Mouse (Mus musculus) gastrocnemius, postnatal 4 days (tissue): ENCODE results near the gene Nmnat3. TPM values are rescaled to one million over a fixed set of nuclear protein-coding genes. Genes with fewer than 3 reads are reported as not detected.

ENCODE experiments used
- DNase-seq, 2 experiments: peaks; one replicate each; pipeline ENCODE4 v3.0.0; 2021 to 2022; ENCODE audit warnings: low spot score in 2 of 2, mixed read lengths in 2 of 2
- total RNA-seq, 2 experiments: library from RNA; stranded (reverse); gene quantifications; 2 replicates each; pipeline ENCODE4 v1.2.3; 2021

Nmnat3 gene
- total RNA-seq, 2 experiments from 2014 or later = 5.8 to 7.3 TPM

- DNase-seq = no peak
Measured at GRCm38 (mm10) chr9:98354919-98355318, 67.7 kb downstream of the Nmnat3 start.

DNA sequence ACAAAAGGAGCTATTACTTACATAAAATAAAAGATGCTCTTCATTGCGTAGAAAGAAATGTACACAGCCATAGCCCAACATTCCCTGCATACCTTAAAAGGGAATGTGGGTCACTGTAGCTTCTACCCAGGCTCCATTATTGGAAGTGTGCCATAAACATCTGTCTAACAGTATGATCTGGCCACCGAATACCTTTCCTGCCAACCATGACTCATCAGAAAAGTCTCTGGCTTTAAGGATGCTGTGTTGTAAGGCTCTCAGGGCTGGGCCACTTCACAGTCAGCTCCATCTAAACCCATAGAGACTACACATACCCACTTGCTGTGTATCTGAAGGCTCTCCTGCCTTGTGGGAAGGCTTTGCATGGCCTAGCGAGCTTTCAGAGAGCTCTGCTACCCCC is 73.8 kb downstream of the Nmnat3 start:
- DNase-seq = no peak

- DNase-seq = no peak
Measured at GRCm38 (mm10) chr9:98366075-98366474, 78.8 kb downstream of the Nmnat3 start.

DNA sequence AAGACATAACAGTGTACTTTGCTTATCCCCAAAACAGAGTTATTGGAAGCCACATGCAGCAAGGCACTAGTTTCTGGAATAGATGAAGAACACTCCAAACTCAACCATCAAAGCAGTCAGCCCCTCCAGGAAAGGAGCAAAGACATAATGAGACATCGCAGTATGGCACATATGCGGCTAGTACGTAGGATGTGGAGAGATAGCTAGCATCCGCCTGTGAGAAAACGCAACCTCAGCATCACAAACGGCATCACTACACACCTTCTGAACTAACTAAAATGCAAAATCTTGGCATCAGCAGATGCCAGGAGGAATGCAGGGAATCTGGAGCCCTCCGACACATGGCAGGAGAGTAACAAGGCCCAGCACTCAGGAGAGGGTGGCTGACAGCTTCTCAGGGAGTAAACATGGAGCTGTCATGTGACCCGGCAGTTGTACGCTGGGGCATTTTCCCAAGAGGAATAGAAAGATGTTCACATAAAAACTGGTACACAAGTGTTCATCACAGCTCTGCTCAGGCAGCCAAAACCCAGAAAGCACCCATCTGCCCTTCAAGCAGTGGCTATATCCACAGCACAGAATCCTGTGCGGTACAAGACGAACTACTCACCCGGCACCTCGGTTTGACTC is 80.2 kb downstream of the Nmnat3 start:
- no peak for DNase-seq

DNA sequence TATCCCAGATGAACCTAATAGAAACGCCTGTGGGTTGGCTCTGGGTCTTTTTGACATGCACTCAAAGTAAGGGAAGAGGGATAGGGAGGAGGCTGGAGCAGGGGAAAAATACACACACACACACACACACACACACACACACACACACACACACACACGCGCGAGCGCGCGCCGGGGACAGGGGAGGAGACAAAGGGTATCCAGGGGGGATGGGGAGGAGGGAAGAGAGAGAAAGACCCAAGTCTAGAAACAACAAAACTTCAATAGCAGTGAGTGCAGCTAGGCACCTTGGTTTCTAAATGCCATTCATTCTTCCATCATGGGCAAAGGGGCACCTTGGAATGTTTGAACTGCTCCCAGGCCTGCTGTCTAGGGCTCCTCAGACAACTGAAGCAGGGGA is 82.5 kb downstream of the Nmnat3 start:
- no peak for DNase-seq

GRCm38 (mm10) chr9:98373358-98373757 is 86.1 kb downstream of the Nmnat3 start:
- no peak for DNase-seq

GRCm38 (mm10) chr9:98374897-98375296 is 87.7 kb downstream of the Nmnat3 start:
- no peak for DNase-seq

DNA sequence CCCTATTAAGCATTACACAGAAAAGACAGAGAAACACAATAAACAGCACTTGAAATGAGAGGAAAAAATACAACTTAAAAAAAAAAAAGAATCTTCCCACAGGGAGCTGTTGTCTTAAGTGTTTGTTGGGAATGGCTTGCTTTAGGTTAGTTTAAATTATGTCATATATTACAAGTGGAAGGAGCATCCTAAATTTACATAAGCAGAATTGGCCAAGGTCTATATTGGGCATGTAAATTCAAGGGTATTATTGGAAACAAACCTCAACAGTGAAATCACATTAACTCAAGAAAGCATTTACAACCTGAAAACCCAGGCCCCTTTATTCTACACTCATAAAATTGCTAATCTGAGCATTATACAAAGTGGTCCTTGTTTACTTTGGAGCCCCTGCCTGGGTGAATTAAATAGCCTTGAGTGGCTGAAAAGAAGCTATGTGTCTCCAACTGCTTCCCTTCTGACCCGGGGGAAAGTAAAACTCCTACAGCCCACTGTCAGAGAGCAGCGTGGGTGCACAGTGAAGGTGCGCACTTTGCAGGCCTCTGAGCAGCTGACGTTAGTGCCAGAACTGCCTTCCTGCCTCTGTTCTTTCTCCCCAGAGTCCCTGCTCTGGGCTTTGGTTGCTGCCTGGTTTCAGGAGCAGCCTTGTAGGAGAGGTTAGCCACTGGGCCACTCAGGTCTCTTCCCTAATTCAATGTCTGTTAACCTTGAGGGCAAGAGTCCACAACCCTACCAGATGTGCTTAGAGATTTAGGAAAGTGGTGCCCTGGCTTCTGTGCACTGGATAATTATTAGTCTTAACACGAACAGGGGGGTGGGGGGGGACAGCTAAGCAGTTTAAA is 88.3 kb downstream of the Nmnat3 start:
- no peak for DNase-seq

DNA sequence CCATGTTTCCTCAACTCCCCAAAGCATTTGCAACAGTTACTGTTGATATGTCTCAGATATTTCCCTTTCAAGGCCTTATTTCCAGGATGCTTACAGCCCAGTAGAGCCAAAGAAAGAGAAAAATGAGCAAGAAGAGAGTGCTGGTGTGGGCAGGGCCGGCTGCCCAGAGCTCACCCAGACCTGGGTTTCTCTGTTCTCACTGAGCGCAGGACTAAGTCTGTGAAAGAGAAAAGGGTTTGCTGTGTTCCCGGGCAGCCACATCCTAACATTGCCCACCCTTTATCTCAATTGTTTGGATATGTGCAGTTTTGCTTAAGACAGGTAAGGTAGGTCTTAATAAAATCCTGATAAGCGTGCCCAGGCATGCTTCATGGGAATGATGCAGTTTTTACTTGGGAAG is 92.5 kb downstream of the Nmnat3 start:
- no peak for DNase-seq

DNA sequence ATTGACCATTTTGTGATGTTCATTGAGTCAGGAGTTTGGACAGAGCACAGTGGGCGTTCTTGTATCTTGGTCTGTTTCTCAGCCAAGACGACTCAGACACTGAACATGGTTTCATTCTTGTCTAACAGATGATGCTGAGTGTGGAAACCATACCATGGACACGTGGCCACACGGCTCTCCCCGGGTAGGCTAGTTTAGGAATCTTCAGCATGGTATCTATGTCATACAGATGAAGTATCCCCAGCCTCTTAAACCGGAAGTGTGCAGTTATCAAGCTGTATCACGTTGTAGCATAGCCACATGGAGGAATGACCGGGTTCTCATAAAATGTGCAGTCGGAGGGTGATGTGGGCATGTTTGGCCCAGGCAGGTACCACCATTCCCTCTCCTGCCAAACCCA is 93.4 kb downstream of the Nmnat3 start:
- DNase-seq = no peak

DNA sequence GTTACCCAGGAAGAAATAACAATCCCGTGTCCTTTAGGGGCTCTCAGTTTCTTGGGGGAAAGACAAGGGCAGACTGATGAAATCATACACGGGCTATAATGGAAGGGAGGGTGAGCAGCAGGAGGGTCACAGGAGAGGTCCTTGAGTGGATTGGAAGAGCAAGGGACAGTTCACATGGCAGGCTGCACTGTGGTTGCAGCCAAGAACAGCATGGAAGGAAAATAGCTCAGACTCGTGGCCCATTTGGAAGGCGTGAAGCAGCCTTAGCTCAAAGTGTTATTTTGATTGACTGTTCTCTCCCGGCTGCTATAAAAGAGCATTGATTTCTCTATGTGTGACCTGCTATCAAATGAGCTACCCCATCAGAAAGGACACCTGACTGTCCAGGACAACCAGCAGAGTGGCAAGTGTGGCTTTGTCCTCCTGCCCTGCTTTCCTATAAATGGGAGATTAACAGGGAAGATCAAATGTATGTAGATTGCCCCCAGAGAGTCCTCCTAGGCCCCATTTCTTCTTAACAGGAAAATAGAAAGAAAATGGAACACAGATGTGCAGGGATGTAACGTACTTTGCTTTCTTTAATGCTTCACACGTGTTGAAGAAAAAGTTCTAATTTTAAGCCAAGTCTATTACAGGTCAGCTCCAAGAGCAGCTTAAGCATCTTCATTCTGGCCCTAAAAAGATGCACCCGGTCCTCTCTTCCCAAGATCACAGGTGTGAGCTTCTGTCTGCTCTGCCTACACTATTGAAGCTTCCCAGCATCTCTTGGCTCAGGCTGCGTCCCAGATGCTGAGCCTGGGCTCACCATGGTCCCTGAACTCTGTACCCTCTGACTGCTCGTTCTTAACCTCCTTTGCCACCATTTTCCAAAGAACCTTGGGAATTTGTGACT is 100.8 kb downstream of the Nmnat3 start:
- no peak for DNase-seq

DNA sequence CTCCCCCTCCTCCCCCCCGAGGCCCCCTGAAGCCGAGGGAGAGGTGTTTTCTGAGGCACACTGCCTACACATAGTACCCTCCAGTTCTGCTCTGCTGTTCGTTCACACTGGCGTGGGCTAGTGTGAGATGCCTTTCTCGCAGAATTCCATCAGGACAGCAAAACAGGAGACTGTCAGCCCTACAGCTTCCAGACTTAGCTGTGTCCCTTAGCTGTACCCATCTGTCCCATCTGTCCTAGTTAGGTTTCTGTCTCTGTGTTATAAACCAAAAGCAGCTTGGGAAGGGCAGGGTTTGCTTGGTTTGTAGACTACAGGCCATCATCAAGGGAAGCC is 101.4 kb downstream of the Nmnat3 start:
- no peak for DNase-seq

DNA sequence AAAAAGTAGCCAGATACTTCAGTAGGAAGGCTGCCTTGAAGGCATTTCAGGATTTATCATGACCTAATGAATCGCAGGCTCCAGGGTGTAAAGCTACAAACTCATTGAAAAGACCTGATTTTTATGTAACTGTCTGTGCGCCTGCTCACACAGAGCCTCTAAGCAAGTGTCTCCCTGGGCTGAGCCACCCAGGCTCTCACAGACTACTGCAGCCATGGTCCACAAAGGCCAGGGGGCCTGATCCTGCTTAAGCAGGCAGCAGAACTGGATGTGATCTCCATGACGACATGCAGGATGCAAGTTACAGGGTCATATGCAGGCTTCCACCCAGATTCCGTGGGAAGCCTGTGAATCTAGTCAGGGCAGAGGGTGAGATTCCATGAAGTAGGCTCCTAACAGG is 106.3 kb downstream of the Nmnat3 start:
- no peak for DNase-seq

GRCm38 (mm10) chr9:98397211-98397610 is 110.0 kb downstream of the Nmnat3 start:
- no peak for DNase-seq

DNA sequence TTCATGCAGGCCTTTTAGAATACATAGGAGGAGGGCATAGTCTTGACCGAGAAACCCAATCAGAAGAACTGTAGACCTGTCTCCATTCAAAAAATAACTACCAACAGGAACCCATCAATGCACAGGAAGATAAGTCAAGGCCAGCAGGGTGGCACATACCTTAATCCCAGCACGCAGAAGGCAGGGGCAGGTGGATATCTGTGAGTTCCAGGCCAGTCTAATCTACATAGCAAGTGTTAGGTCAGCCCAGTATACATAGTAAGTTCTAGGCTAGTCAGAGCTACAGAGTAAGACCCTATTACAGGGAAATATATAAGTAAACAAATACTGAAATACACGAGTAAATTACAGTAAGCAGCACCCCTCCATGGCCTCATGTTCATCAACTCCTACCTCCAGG is 110.6 kb downstream of the Nmnat3 start:
- DNase-seq = no peak

GRCm38 (mm10) chr9:98400185-98400894 is 113.1 kb downstream of the Nmnat3 start:
- no peak for DNase-seq

GRCm38 (mm10) chr9:98401611-98402010 is 114.4 kb downstream of the Nmnat3 start:
- no peak for DNase-seq

DNA sequence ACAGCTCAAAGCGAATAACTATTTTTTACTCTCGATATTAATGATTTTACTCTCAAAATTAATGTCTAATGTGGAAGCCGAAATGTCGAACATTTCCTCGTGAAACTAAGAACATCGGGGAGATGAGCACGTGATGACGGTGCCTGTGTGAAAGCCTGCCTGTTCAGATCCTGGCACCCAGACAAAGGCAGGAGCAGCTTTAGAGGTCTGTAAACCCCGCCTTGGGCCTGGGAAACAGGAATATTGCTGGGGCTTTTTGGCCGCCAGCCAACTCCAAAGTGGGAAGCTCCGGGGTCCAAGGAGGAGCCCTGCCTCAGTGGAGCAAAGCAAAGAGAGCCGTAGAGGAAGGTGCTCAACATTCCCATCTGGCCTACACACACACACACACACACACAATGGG is 120.5 kb downstream of the Nmnat3 start:
- DNase-seq = no peak

DNA sequence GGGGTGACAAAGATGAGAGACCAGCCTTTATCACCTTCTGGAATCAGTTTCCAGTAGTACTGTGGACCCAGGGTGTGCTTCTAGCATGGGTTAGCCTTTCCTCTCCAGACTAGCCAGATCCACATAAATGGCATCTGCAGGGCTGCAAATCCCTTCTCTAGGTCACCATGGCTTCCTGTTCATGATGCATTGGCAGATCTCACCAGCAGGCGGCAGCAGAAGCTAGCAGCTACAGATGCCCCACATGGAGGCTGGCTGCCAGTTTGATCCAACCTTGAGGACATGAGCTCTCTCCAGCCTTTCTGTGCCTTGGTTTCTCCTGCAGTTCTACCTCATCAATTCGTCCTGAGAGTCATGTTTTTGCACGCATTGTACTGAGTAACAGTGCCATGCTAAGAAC is 121.9 kb downstream of the Nmnat3 start:
- peak; percentile 36 to 65 for DNase-seq

GRCm38 (mm10) chr9:98415427-98415826 is 128.2 kb downstream of the Nmnat3 start:
- no peak for DNase-seq

- DNase-seq = peak in 1 of 2 experiments; percentile 37
Measured at GRCm38 (mm10) chr9:98417919-98418318, 130.7 kb downstream of the Nmnat3 start.
